Comparison of ENCODE assay signal across 14 mouse cellular contexts in genomic region chr4:57280888-57281287, GRCm38 (mm10). TPM values are rescaled to one million over a fixed set of nuclear protein-coding genes. Genes with fewer than 3 reads are reported as not detected.
DNase-seq lines count a peak whose midpoint lies in the region; ATAC-seq and TF ChIP-seq lines count a peak whose summit lies in the region.
"Had no signal": no experiment of that assay in that cellular context is flagged by ENCODE, and none has a peak within 500 bp of the region (broad histone marks: within the 10 kb centered on the region; RNA-seq: fewer than 3 reads in every experiment).

No protein-coding gene starts in this region.

- H3K27me3 ChIP-seq in E14TG2a.4 (ENCODE audit: insufficient read depth, low read length) = no peaks in the 10 kb centered on the region
- no peaks in the 10 kb centered on the region for H3K27me3 ChIP-seq in heart, embryonic 15.5 days
- no peaks in the 10 kb centered on the region for H3K27me3 ChIP-seq in midbrain, embryonic 16.5 days (ENCODE audit: control insufficient read depth, insufficient read depth, low read depth, low read length)
- H3K27me3 ChIP-seq: heart, embryonic 13.5 days; intestine, embryonic 15.5 days; liver, embryonic 13.5 days; midbrain, embryonic 12.5 days had no signal

- ATAC-seq in heart, embryonic 15.5 days (replicated peaks; ENCODE audit: insufficient number of reproducible peaks, insufficient read depth, low FRiP score, low read depth) = 0 out of 2 replicates have a peak, but pooled peaks have one; percentile 35
- no peak for ATAC-seq in midbrain, embryonic 16.5 days
- ATAC-seq in megakaryocyte progenitor cell, adult 5-6 weeks (replicated peaks; ENCODE audit: poor library complexity) = no peak
- ATAC-seq: intestine, embryonic 15.5 days had no signal

- 70% methylated on average over 5 of the region's 5 CpGs for WGBS in heart, embryonic 15.5 days
- WGBS in midbrain, embryonic 16.5 days = 91% methylated on average over 5 of the region's 5 CpGs

- DNase-seq in adrenal gland, postnatal 14 days = peak; percentile 69
- DNase-seq in adrenal gland, adult 8-10 months = no peak
- peak; percentile 69 for DNase-seq in cerebellum, adult 9-10 months
- no peak for DNase-seq in kidney, postnatal 36 days
- DNase-seq: liver, embryonic 13.5 days; thymus, postnatal 25 days had no signal

- H3K36me3 ChIP-seq in E14TG2a.4 (ENCODE audit: insufficient read depth, low read length) = 0 out of 2 replicates have a peak, but pooled peaks cover 6% of the 10 kb centered on the region
- no peaks in the 10 kb centered on the region for H3K36me3 ChIP-seq in heart, embryonic 15.5 days
- no peaks in the 10 kb centered on the region for H3K36me3 ChIP-seq in midbrain, embryonic 16.5 days (ENCODE audit: control insufficient read depth, insufficient read depth, low read length)
- H3K36me3 ChIP-seq: heart, embryonic 13.5 days; intestine, embryonic 15.5 days; liver, embryonic 13.5 days; midbrain, embryonic 12.5 days had no signal

- H3K9ac ChIP-seq in heart, embryonic 15.5 days = no peak overlapping the region
- no peak overlapping the region for H3K9ac ChIP-seq in midbrain, embryonic 16.5 days (ENCODE audit: low read depth, low read length)
- H3K9ac ChIP-seq: heart, embryonic 13.5 days; intestine, embryonic 15.5 days; liver, embryonic 13.5 days; midbrain, embryonic 12.5 days had no signal

- H3K27ac ChIP-seq in heart, embryonic 15.5 days = no peak overlapping the region
- H3K27ac ChIP-seq in midbrain, embryonic 16.5 days (ENCODE audit: low read length) = no peak overlapping the region
- H3K27ac ChIP-seq: heart, embryonic 13.5 days; intestine, embryonic 15.5 days; liver, embryonic 13.5 days; midbrain, embryonic 12.5 days had no signal

- H3K4me1 ChIP-seq in E14TG2a.4 (replicated peaks; ENCODE audit: low read depth, low read length) = peaks cover 95% of the 10 kb centered on the region
- H3K4me1 ChIP-seq in heart, embryonic 15.5 days (replicated peaks) = peaks cover 14% of the 10 kb centered on the region
- no peaks in the 10 kb centered on the region for H3K4me1 ChIP-seq in midbrain, embryonic 16.5 days (ENCODE audit: control insufficient read depth, insufficient read depth, low read length)
- H3K4me1 ChIP-seq: liver, embryonic 13.5 days; midbrain, embryonic 12.5 days had no signal

- no peaks in the 10 kb centered on the region for H3K9me3 ChIP-seq in E14TG2a.4 (ENCODE audit: low read length)
- H3K9me3 ChIP-seq in heart, embryonic 15.5 days (replicated peaks) = no peaks in the 10 kb centered on the region
- H3K9me3 ChIP-seq in midbrain, embryonic 16.5 days (replicated peaks; ENCODE audit: control insufficient read depth, low read length, poor library complexity, severe bottlenecking) = no peaks in the 10 kb centered on the region
- H3K9me3 ChIP-seq: heart, embryonic 13.5 days; intestine, embryonic 15.5 days; liver, embryonic 13.5 days; midbrain, embryonic 12.5 days had no signal

- H3K4me2 ChIP-seq in heart, embryonic 15.5 days = no peak overlapping the region
- no peak overlapping the region for H3K4me2 ChIP-seq in midbrain, embryonic 16.5 days (ENCODE audit: low read length)
- H3K4me2 ChIP-seq: heart, embryonic 13.5 days; intestine, embryonic 15.5 days; liver, embryonic 13.5 days; midbrain, embryonic 12.5 days had no signal

- TF ChIP-seq CTCF in E14TG2a.4 (conservative IDR thresholded peaks at IDR 0.05; ENCODE audit: low read length) = no peak

- peak overlapping the region; percentile 60 for H3K4me3 ChIP-seq in E14TG2a.4 (replicated peaks; ENCODE audit: low read length)
- H3K4me3 ChIP-seq in heart, embryonic 15.5 days = no peak overlapping the region
- no peak overlapping the region for H3K4me3 ChIP-seq in midbrain, embryonic 16.5 days (ENCODE audit: low read depth, low read length)
- H3K4me3 ChIP-seq: erythroblast, embryonic 14.5 days; heart, embryonic 13.5 days; intestine, embryonic 15.5 days; liver, embryonic 13.5 days; midbrain, embryonic 12.5 days had no signal

RNA-seq across cellular contexts. Expression of gene Ptpn3, which starts 20.7 kb away (rescaled TPM):
- total RNA-seq in adrenal gland, postnatal 14 days (2021) = 19.0 and 26.2 TPM in 2 replicates
- 10 to 100 TPM; 31.1 to 57.6 (median 40.2) TPM for total RNA-seq in adrenal gland, adult 8-10 months (2022)
- polyA plus RNA-seq in heart, embryonic 15.5 days (2015; fragmentation: Nextera tagmentation; extraction: Ambion mirVana) = 1.5 and 3.7 TPM in 2 replicates
- 2.3 and 3.0 TPM in 2 replicates for polyA plus RNA-seq in midbrain, embryonic 16.5 days (2015; fragmentation: Nextera tagmentation; extraction: Ambion mirVana)
- total RNA-seq in megakaryocyte progenitor cell, adult 5-6 weeks (2015) = 1.8 and 2.6 TPM in 2 replicates
- total RNA-seq in megakaryocyte progenitor cell, adult 5-6 weeks (2017) = 2.2 and 3.9 TPM in 2 replicates
- polyA plus RNA-seq: erythroblast, embryonic 14.5 days had no signal

Comparison
In these comparisons a context has a peak if more than half of its experiments do, and no peak if none do; other contexts are left out.
1. DNase-seq: peak in adrenal gland, postnatal 14 days (single experiment) and cerebellum, adult 9-10 months (single experiment); none in adrenal gland, adult 8-10 months (single experiment) and kidney, postnatal 36 days (0 of 2).